Mouse (Mus musculus) ES-E14 (cell line): ENCODE data around the gene P3h4.

Experiments
- CHD2 ChIP-seq: IDR thresholded peaks from 2 replicates; pipeline ENCODE4 v1.6.1; 2014; ENCODE audit warnings: mild to moderate bottlenecking, low read depth, low read length, inconsistent platforms
- HCFC1 ChIP-seq: IDR thresholded peaks from 2 replicates; pipeline ENCODE4 v1.6.1; 2012; ENCODE audit warnings: low read length, inconsistent platforms, borderline replicate concordance; ENCODE audit not compliant: insufficient read depth
- MAFK ChIP-seq: IDR thresholded peaks from 2 replicates; pipeline ENCODE4 v1.6.1; 2014; ENCODE audit warnings: mild to moderate bottlenecking, low read depth, low read length, inconsistent platforms; ENCODE audit not compliant: insufficient read depth
- ZC3H11A ChIP-seq: IDR thresholded peaks from 2 replicates; pipeline ENCODE4 v1.6.1; 2012; ENCODE audit warnings: low read depth, mild to moderate bottlenecking, inconsistent platforms, low read length, borderline replicate concordance

DNA sequence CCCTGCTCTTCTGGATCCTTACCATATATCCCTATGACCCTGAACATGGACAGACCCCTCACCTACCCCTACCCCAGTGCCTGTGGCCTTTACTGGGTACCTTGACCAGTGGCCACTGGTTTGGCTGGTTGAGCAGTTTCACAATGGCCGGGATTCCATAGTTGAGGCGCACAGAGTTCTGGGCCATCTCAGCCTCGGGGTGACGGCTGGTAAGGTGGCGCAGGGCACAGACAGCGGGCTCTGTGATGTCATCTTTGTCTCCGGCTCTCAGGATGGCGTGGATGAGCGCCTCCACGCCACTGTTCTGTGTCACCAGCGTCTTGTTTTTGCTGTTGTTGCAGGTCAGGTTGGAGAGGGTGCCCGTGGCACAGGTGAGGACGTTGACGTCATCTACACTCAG, 36.6 kb downstream of the P3h4 start:
- no peak for TF ChIP-seq MAFK
- no peak for TF ChIP-seq CHD2
- TF ChIP-seq ZC3H11A: no peak
- TF ChIP-seq HCFC1: no peak
